Mouse (Mus musculus) CD4-positive helper T cell, adult 2 months (primary cell): ENCODE data around the gene 1700029I15Rik.

ENCODE experiments used
- DNase-seq: peaks from one replicate; pipeline ENCODE4 v3.0.0-alpha.2; 2012; ENCODE audit warnings: low read depth, missing footprints, low spot score

1700029I15Rik gene

GRCm38 (mm10) chr2:92425366-92425765 is 43.0 kb downstream of the 1700029I15Rik start:
- no peak for DNase-seq

- DNase-seq, result no peak
These were observed 44.1 kb downstream of the 1700029I15Rik start for GRCm38 (mm10) chr2:92426426-92426825.

- no peak for DNase-seq
These were observed 45.5 kb downstream of the 1700029I15Rik start for GRCm38 (mm10) chr2:92427882-92428281.

- no peak for DNase-seq
These were observed 47.8 kb downstream of the 1700029I15Rik start for GRCm38 (mm10) chr2:92430089-92430488.

GRCm38 (mm10) chr2:92430723-92431541 is 48.6 kb downstream of the 1700029I15Rik start:
- no peak for DNase-seq

GRCm38 (mm10) chr2:92431611-92432179 is 49.4 kb downstream of the 1700029I15Rik start:
- DNase-seq, result no peak

GRCm38 (mm10) chr2:92432299-92433295 is 50.3 kb downstream of the 1700029I15Rik start:
- no peak for DNase-seq

GRCm38 (mm10) chr2:92433578-92434374 is 51.4 kb downstream of the 1700029I15Rik start, which contains the start of gene Cry2:
Gene Cry2 (minus strand): TSS chr2:92434043.
- DNase-seq, result peak; percentile 97

- no peak for DNase-seq
These were observed 52.0 kb downstream of the 1700029I15Rik start for GRCm38 (mm10) chr2:92434375-92434745.

- DNase-seq, result no peak
These were observed 52.7 kb downstream of the 1700029I15Rik start for GRCm38 (mm10) chr2:92435023-92435422.
